Mouse (Mus musculus) bone marrow macrophage, adult 2 months (primary cell): ENCODE measurements around the gene Pla2r1.

Source experiments
- CTCF ChIP-seq: IDR thresholded peaks from 2 replicates; pipeline ENCODE4 v1.5.1; 2012; ENCODE audit warnings: low read depth, mild to moderate bottlenecking, low read length, moderate library complexity
- POLR2A ChIP-seq: IDR thresholded peaks from 2 replicates; pipeline ENCODE4 v1.6.1; 2012; ENCODE audit warnings: mild to moderate bottlenecking, low read depth, low read length, borderline replicate concordance

GRCm38 (mm10) chr2:60367871-60368270, 185.2 kb downstream of the Pla2r1 start:
- no peak for TF ChIP-seq POLR2A
- TF ChIP-seq CTCF: no peak
